9 mouse cellular contexts compared by ENCODE assay signal in the genomic region with DNA sequence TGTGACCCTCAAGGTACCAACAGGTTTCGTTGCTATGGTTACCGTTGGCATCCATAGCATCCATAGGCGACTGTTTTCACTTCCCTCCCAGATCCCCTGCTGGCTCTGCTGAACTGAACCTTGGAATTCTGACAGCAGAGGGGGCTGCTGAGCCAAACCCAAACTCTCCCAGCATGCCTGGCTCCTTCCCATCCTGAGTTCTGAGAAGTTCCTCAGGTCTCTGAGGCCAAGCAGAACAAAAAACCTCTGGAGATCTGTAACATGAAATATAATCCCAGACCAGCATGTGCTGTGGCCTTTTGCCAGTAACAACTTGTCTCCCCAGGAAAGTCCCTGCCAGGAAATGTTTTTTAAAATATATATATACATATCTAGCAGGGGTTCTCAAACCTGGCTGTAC. TPM values are rescaled to one million over a fixed set of nuclear protein-coding genes. Genes with fewer than 3 reads are reported as not detected.
A peak's percentile ranks its signal among the peaks of the same experiment; 100 is the strongest.
DNase-seq lines count a peak whose midpoint lies in the region; ATAC-seq lines count a peak whose summit lies in the region.
"Had no signal": no experiment of that assay in that cellular context is flagged by ENCODE, and none has a peak within 500 bp of the region (broad histone marks: within the 10 kb centered on the region; RNA-seq: fewer than 3 reads in every experiment).

No protein-coding gene starts in this region.

- H3K9me3 ChIP-seq in hindbrain, embryonic 10.5 days, result no peaks in the 10 kb centered on the region
- H3K9me3 ChIP-seq in hindbrain, embryonic 12.5 days (replicated peaks), result no peaks in the 10 kb centered on the region
- H3K9me3 ChIP-seq in kidney, embryonic 15.5 days (replicated peaks), result no peaks in the 10 kb centered on the region
- H3K9me3 ChIP-seq: embryonic facial prominence, embryonic 12.5 days had no signal

- no peak overlapping the region for H3K27ac ChIP-seq in hindbrain, embryonic 10.5 days
- no peak overlapping the region for H3K27ac ChIP-seq in hindbrain, embryonic 12.5 days
- H3K27ac ChIP-seq in kidney, embryonic 15.5 days, result peak overlapping the region; percentile 33; the same call in 1 of the 2 replicates
- H3K27ac ChIP-seq: embryonic facial prominence, embryonic 12.5 days had no signal

- 15% methylated on average over 3 of the region's 3 CpGs for WGBS in hindbrain, embryonic 10.5 days
- WGBS in hindbrain, embryonic 12.5 days, result 13% methylated on average over 3 of the region's 3 CpGs
- WGBS in kidney, embryonic 15.5 days, result 16% methylated on average over 3 of the region's 3 CpGs

- no peak overlapping the region for H3K4me2 ChIP-seq in hindbrain, embryonic 12.5 days (replicated peaks)
- H3K4me2 ChIP-seq in kidney, embryonic 15.5 days, result no peak overlapping the region
- H3K4me2 ChIP-seq: embryonic facial prominence, embryonic 12.5 days had no signal

- ATAC-seq in hindbrain, embryonic 12.5 days (ENCODE audit: low FRiP score), result no peak
- ATAC-seq in kidney, embryonic 15.5 days (replicated peaks; ENCODE audit: low FRiP score), result peak; percentile 65

- no peak overlapping the region for H3K4me3 ChIP-seq in hindbrain, embryonic 10.5 days
- no peak overlapping the region for H3K4me3 ChIP-seq in hindbrain, embryonic 12.5 days
- no peak overlapping the region for H3K4me3 ChIP-seq in kidney, embryonic 15.5 days (replicated peaks)
- H3K4me3 ChIP-seq: embryonic facial prominence, embryonic 12.5 days had no signal

- no peaks in the 10 kb centered on the region for H3K27me3 ChIP-seq in hindbrain, embryonic 10.5 days (ENCODE audit: insufficient read depth, poor library complexity, severe bottlenecking)
- H3K27me3 ChIP-seq in hindbrain, embryonic 12.5 days, result no peaks in the 10 kb centered on the region
- no peaks in the 10 kb centered on the region for H3K27me3 ChIP-seq in kidney, embryonic 15.5 days
- H3K27me3 ChIP-seq: embryonic facial prominence, embryonic 12.5 days had no signal

- no peak overlapping the region for H3K9ac ChIP-seq in hindbrain, embryonic 12.5 days
- no peak overlapping the region for H3K9ac ChIP-seq in kidney, embryonic 15.5 days
- H3K9ac ChIP-seq: embryonic facial prominence, embryonic 12.5 days had no signal

- peak; percentile 68 for DNase-seq in hindbrain, embryonic 10.5 days (ENCODE audit: low spot score)
- DNase-seq in c-Kit-positive CD71-positive TER-119-negative erythroid progenitor cells, embryonic 14.5 days (ENCODE audit: low read depth), result peak; percentile 74
- peak; percentile 57 for DNase-seq in gastrocnemius, postnatal 25 days
- peak; percentile 84 for DNase-seq in liver
- DNase-seq in ovary, postnatal 10 days (ENCODE audit: low spot score), result peak; percentile 33
- DNase-seq in thymus, postnatal 10 days (ENCODE audit: low spot score in 2 of 2), result peak; percentile 37 to 66

- H3K36me3 ChIP-seq in hindbrain, embryonic 10.5 days, result no peaks in the 10 kb centered on the region
- H3K36me3 ChIP-seq in hindbrain, embryonic 12.5 days, result no peaks in the 10 kb centered on the region
- no peaks in the 10 kb centered on the region for H3K36me3 ChIP-seq in kidney, embryonic 15.5 days
- H3K36me3 ChIP-seq: embryonic facial prominence, embryonic 12.5 days had no signal

- peaks cover 11% of the 10 kb centered on the region; the same call in 1 of the 2 replicates for H3K4me1 ChIP-seq in hindbrain, embryonic 10.5 days (replicated peaks)
- peaks cover 3% of the 10 kb centered on the region; the same call in 1 of the 2 replicates for H3K4me1 ChIP-seq in hindbrain, embryonic 12.5 days
- H3K4me1 ChIP-seq in kidney, embryonic 15.5 days, result peaks cover 18% of the 10 kb centered on the region

RNA-seq across cellular contexts. Expression of gene Clint1, which starts 56.1 kb away (rescaled TPM):
- 59.1 and 62.2 TPM in 2 replicates for polyA plus RNA-seq in hindbrain, embryonic 10.5 days (2016; fragmentation: Nextera tagmentation; extraction: Ambion mirVana)
- polyA plus RNA-seq in hindbrain, embryonic 12.5 days (2016; fragmentation: Nextera tagmentation; extraction: Ambion mirVana), result 82.3 and 92.2 TPM in 2 replicates
- 10 to 100 TPM; 27.8 to 35.3 TPM for total RNA-seq in gastrocnemius, postnatal 25 days (2021)
- 97.8 and 102 TPM in 2 replicates for polyA plus RNA-seq in kidney, embryonic 15.5 days (2015; fragmentation: Nextera tagmentation; extraction: Ambion mirVana)

Comparison
In these comparisons a context has a peak if more than half of its experiments do, and no peak if none do; other contexts are left out.
1. DNase-seq: peak in every context shown above with its lines; median percentile 84 in liver; 74 in c-Kit-positive CD71-positive TER-119-negative erythroid progenitor cells, embryonic 14.5 days; 68 in hindbrain, embryonic 10.5 days; 57 in gastrocnemius, postnatal 25 days; 52 in thymus, postnatal 10 days; 33 in ovary, postnatal 10 days.